Mouse (Mus musculus) intestine, postnatal 0 days (tissue): ENCODE measurements around the gene Qser1. TPM values are rescaled to one million over a fixed set of nuclear protein-coding genes. Genes with fewer than 3 reads are reported as not detected.

ENCODE experiments used
- ATAC-seq: fragments of 200-750 bp; cut with Nextera tagmentation; 2 replicates; pipeline ENCODE4 v1.8.0; 2017; ENCODE audit warnings: mild to moderate bottlenecking, moderate TSS enrichment, moderate library complexity
- H3K27ac ChIP-seq: fragments of 300-500 bp; sonication (generic); 2 replicates; pipeline ENCODE4 v1.5.1; 2014; ENCODE audit warnings: mild to moderate bottlenecking, low read depth, low read length, moderate library complexity
- H3K27me3 ChIP-seq: fragments of 300-500 bp; sonication (generic); replicated peaks from 2 replicates; pipeline ENCODE4 v1.6.1; 2014; ENCODE audit warnings: low read length, mixed read lengths; ENCODE audit not compliant: control insufficient read depth, insufficient read depth
- H3K36me3 ChIP-seq: fragments of 300-500 bp; sonication (generic); 2 replicates; pipeline ENCODE4 v1.6.1; 2014; ENCODE audit warnings: mild to moderate bottlenecking, moderate library complexity; ENCODE audit not compliant: control insufficient read depth, insufficient read depth
- H3K4me1 ChIP-seq: fragments of 300-500 bp; sonication (generic); replicated peaks from 2 replicates; pipeline ENCODE4 v1.6.1; 2014; ENCODE audit warnings: antibody characterized with exemption, low read length, mixed read lengths; ENCODE audit not compliant: control insufficient read depth, insufficient read depth
- H3K4me2 ChIP-seq: fragments of 300-500 bp; sonication (generic); replicated peaks from 2 replicates; pipeline ENCODE4 v1.6.1; 2014; ENCODE audit warnings: low read depth, mild to moderate bottlenecking, moderate library complexity
- H3K4me3 ChIP-seq: fragments of 300-500 bp; sonication (generic); 2 replicates; pipeline ENCODE4 v1.5.1; 2014; ENCODE audit warnings: low read depth, low read length
- H3K9ac ChIP-seq: fragments of 300-500 bp; sonication (generic); 2 replicates; pipeline ENCODE4 v1.6.1; 2014; ENCODE audit warnings: mild to moderate bottlenecking, low read depth, low read length
- H3K9me3 ChIP-seq: fragments of 300-500 bp; sonication (generic); 2 replicates; pipeline ENCODE4 v1.6.1; 2016; ENCODE audit warnings: mixed run types; ENCODE audit not compliant: control insufficient read depth
- CTCF ChIP-seq: sonication (generic); IDR thresholded peaks from 2 replicates; pipeline ENCODE4 v1.5.1; 2016; ENCODE audit warnings: low read depth, mild to moderate bottlenecking, control low read depth, antibody characterized with exemption, moderate library complexity
- WGBS: fragments of 180-500 bp; shearing (Covaris S2); extraction: QIAGEN DNeasy Blood & Tissue Kit; methylation state at CpG from one replicate; pipeline ENCODE4 v1.1.7; 2014; 5-methylcytosine and 5-hydroxymethylcytosine counted together
- polyA plus RNA-seq: library from polyadenylated mRNA; unstranded; fragments of >200 nt; fragmentation: Nextera tagmentation; extraction: Ambion mirVana; gene quantifications from 2 replicates; pipeline ENCODE4 v1.2.1, GENCODE M21; 2015

Gene Qser1
- polyA plus RNA-seq, 1 experiment from 2014 or later: 2.7 TPM

DNA sequence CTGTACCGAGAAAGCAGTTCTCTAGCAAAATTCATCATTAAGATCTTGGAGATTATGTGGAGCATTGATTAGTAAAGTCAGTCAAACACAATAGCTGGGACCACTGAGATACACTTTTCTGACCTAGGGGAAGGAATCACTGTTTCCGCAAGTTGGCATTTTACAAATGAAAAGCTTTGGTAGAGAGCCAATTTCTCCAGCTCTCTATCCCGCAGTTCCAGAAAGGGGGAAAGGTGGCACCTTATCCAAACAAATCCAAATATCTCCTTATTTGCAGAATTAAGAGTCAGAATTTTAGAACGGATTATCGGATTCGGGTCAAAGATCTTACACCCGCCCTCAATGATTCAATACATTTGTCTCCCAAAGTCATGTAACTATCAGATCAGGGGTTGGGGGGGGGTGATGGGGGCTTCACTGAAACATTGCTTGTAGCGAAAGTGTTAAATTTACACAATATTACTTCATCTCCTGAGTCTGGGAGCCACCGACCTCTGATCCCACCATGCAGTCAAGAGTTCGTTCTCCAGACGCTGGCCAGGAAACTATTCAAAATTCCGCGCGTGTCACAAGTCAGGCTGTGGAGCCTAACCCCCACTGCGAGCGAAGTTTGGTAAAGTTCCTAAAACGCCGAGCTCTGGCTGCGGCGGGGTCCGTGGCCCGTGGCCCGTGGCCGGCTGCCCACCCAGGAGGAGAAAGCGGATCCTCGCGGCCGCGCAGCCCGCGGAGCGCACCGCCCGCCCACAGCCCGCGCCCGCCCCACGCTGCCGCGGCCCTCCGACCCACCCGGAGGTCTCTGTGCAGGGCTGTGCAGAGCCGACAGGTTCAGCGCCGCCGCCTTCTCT, 74.4 kb downstream of the Qser1 start:
- no peaks in the 10 kb centered on the region for H3K27me3 ChIP-seq
- 0 out of 2 replicates have a peak, but pooled peaks have one; percentile 16 for ATAC-seq
- H3K4me1 ChIP-seq: peaks cover 4% of the 10 kb centered on the region; the same call in 1 of the 2 replicates
- peak overlapping the region; percentile 99 for H3K27ac ChIP-seq
- peak overlapping the region; percentile 83 for H3K4me2 ChIP-seq
- peak overlapping the region; percentile 94 for H3K9ac ChIP-seq
- no peaks in the 10 kb centered on the region for H3K36me3 ChIP-seq
- peak overlapping the region; percentile 86 for H3K4me3 ChIP-seq
- WGBS: 4% methylated on average over 43 of the region's 46 CpGs
- no peaks in the 10 kb centered on the region for H3K9me3 ChIP-seq
- TF ChIP-seq CTCF: no peak

DNA sequence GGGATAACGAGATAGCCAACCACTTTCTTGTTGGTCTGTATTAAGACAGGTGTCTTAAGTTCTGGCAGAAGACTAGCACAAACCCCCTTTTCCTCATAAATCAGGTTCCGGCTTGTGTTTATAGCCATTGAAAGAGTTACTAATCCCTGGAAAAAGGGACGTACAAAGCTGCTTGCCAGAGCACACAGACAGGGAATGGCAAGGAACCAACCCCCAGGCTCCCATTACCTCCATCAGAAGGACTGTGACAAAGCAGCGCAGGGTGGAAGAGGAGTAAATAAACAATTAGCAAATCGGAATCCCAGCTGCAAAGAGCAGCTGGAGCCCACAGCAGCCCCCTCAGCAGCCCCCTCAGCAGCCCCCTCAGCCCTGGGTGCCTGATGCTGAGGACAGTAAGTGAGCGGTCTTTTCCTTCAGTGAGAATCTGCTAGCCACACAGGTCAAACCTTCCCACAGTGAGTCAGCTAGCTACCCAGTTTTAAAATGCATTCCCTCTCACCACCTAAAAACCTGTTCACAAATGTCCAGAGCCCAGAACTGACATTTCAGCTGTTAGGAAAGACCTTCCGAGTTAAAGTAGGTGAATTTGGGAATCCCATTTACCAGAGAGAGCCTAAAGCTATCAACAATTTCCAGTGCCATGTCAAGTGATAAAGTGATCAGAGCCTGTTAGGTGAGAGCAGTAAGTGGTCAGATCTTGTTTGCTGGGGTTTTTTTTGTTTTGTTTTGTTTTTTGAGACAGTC, 75.4 kb downstream of the Qser1 start:
- no peaks in the 10 kb centered on the region for H3K27me3 ChIP-seq
- peak overlapping the region; percentile 86 for H3K4me3 ChIP-seq
- peak overlapping the region; percentile 94 for H3K9ac ChIP-seq
- H3K4me2 ChIP-seq: peak overlapping the region; percentile 83
- 25% methylated on average over 7 of the region's 7 CpGs for WGBS
- TF ChIP-seq CTCF: no peak
- no peak for ATAC-seq
- peaks cover 4% of the 10 kb centered on the region; the same call in 1 of the 2 replicates for H3K4me1 ChIP-seq
- H3K36me3 ChIP-seq: no peaks in the 10 kb centered on the region
- peak overlapping the region; percentile 99 for H3K27ac ChIP-seq
- no peaks in the 10 kb centered on the region for H3K9me3 ChIP-seq

DNA sequence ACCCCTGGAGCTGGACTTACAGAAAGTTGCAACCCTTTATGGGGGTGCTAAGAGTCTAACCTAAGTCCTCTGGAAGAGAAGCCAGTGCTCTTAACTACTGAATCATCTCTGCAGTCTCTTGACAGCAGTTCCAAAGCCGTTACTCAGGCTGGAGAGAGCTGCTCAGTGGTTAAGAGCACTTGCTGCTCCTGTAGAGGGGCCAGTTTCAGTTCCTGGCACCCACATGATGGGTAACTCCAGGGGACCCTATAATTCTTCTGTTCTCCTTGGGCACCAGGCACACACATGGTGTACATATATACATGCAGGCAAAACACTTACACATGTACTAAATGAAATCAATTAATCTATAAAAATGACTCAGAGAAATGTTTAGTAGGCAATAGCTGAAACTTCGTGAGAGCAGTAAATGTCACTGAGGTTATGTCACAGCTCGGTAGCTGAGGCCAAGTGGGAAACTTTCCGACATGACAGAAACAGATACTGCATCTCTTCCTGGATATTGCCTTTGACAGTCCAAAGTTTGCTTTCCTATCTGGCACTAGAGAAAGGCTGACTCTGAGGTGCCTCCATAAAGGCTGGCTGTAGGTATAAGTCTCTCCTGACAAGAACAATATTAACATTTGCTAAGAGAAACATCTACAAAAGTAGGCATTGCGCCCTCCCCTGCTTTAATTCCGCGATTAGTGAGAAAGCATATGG, 76.2 kb downstream of the Qser1 start:
- H3K27me3 ChIP-seq: no peaks in the 10 kb centered on the region
- H3K4me1 ChIP-seq: peaks cover 4% of the 10 kb centered on the region; the same call in 1 of the 2 replicates
- peak overlapping the region; percentile 83 for H3K4me2 ChIP-seq
- H3K9ac ChIP-seq: peak overlapping the region; percentile 94
- H3K27ac ChIP-seq: peak overlapping the region; percentile 99
- H3K4me3 ChIP-seq: peak overlapping the region; percentile 86
- H3K36me3 ChIP-seq: no peaks in the 10 kb centered on the region
- no peak for TF ChIP-seq CTCF
- peak; percentile 58 for ATAC-seq
- whole genome bisulfite sequencing: 36% methylated on average over 7 of the region's 7 CpGs
- H3K9me3 ChIP-seq: no peaks in the 10 kb centered on the region

DNA sequence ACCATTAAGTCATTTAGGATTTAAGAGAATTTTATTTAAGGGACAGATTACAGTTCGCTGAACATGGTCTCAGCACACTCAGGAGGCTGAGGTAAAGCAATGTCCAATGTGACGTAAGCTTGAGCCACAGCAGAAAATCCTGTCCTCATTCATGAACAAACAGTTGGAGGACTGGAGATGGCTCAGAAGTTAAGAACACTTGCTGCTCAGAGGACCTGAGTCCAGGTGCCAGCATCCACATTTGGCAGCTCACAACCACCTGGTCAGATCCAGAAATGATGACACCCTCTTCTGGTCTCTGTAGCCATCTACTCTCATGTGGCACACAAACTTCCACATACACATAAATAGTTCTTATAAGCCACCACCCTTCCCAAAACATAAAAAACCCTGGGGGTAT, 76.9 kb downstream of the Qser1 start:
- Histone ChIP-seq H3K4me3 (no peak overlapping the region), H3K4me1 (peaks cover 4% of the 10 kb centered on the region; the same call in 1 of the 2 replicates), H3K4me2 (peak overlapping the region; percentile 83; the same call in 1 of the 2 replicates), H3K27me3 (no peaks in the 10 kb centered on the region), H3K36me3 (no peaks in the 10 kb centered on the region), H3K9me3 (no peaks in the 10 kb centered on the region), H3K27ac (no peak overlapping the region), H3K9ac (no peak overlapping the region)
- no peak for ATAC-seq
- no peak for TF ChIP-seq CTCF
- 87% methylated on average over 2 of the region's 2 CpGs for WGBS

DNA sequence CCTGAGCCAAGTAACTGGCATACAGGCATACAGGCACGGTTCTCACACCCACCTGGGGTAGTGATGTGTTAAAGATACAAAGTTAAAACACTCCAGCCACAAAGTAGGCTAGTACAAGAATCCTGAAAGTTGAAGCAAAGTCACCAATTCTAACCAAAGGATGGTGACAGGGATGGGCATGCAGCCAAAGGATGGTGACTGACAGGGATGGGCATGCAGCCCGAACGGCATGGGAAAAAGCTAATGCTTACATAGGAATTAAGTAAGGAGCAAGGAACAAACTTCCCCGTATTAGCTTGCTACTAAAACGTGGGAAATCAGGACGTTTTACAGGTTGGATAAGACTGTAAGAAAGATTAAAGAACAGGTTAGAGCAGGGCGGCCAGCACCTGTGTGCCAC, 80.3 kb downstream of the Qser1 start:
- Histone ChIP-seq H3K4me1 (peaks cover 4% of the 10 kb centered on the region; the same call in 1 of the 2 replicates), H3K36me3 (no peaks in the 10 kb centered on the region), H3K9me3 (no peaks in the 10 kb centered on the region), H3K27me3 (no peaks in the 10 kb centered on the region), H3K27ac (no peak overlapping the region), H3K9ac (no peak overlapping the region), H3K4me3 (no peak overlapping the region), H3K4me2 (no peak overlapping the region)
- ATAC-seq: no peak
- no peak for TF ChIP-seq CTCF
- whole genome bisulfite sequencing: 35% methylated on average over 7 of the region's 7 CpGs
